Mouse (Mus musculus) liver, adult 2 months (tissue): Measurements from ENCODE around the gene Ppp1r11. TPM values are rescaled to one million over a fixed set of nuclear protein-coding genes. Genes with fewer than 3 reads are reported as not detected.
"Not testable (repeated sequence)": the region's sequence is repeated elsewhere in the genome, so short reads cannot be mapped to it uniquely, and the experiment has no call there.

Experiments
- DNase-seq: peaks from one replicate; pipeline ENCODE4 v3.0.0-alpha.2; 2011; ENCODE audit warnings: low read depth, low spot score; ENCODE audit errors: extremely low read depth
- H3K27ac ChIP-seq: fragments of 200-500 bp; replicated peaks from 2 replicates; pipeline ENCODE4 v1.5.1; 2012; ENCODE audit warnings: low read depth, mild to moderate bottlenecking, control low read depth, inconsistent platforms, low read length; ENCODE audit not compliant: insufficient read depth
- H3K27me3 ChIP-seq: fragments of 200-500 bp; 2 replicates; pipeline ENCODE4 v1.6.1; 2012; ENCODE audit warnings: mild to moderate bottlenecking, moderate library complexity, low read length, inconsistent platforms; ENCODE audit not compliant: control insufficient read depth, insufficient read depth
- H3K36me3 ChIP-seq: fragments of 200-500 bp; 2 replicates; pipeline ENCODE4 v1.6.1; 2012; ENCODE audit warnings: low read length, inconsistent platforms; ENCODE audit not compliant: control insufficient read depth, insufficient read depth
- H3K4me1 ChIP-seq: fragments of 200-500 bp; 2 replicates; pipeline ENCODE4 v1.6.1; 2011; ENCODE audit warnings: low read length; ENCODE audit not compliant: control insufficient read depth, insufficient read depth
- H3K4me3 ChIP-seq: fragments of 200-500 bp; 2 replicates; pipeline ENCODE4 v1.5.1; 2011; ENCODE audit warnings: low read depth, mild to moderate bottlenecking, control low read depth, low read length, moderate library complexity; ENCODE audit not compliant: insufficient read depth
- H3K79me2 ChIP-seq: fragments of 200-500 bp; 2 replicates; pipeline ENCODE4 v1.6.1; 2012; ENCODE audit warnings: inconsistent platforms, mild to moderate bottlenecking, low read length, moderate library complexity; ENCODE audit not compliant: control insufficient read depth, insufficient read depth
- H3K9ac ChIP-seq: fragments of 200-500 bp; 2 replicates; pipeline ENCODE4 v1.6.1; 2012; ENCODE audit warnings: low read depth, mild to moderate bottlenecking, control low read depth, inconsistent platforms, low read length
- CTCF ChIP-seq: fragments of 200-500 bp; IDR thresholded peaks from 2 replicates; pipeline ENCODE4 v1.5.1; 2011; ENCODE audit warnings: low read depth, low read length, control low read depth
- POLR2A ChIP-seq: fragments of 200-500 bp; IDR thresholded peaks from 2 replicates; pipeline ENCODE4 v1.6.1; 2011; ENCODE audit warnings: low read length, control low read depth; ENCODE audit not compliant: insufficient read depth; ENCODE audit errors: extremely low read depth
- WGBS: fragments of 180-500 bp; shearing (Covaris S2); methylation state at CpG from one replicate; pipeline ENCODE4 v1.1.7; 2018; 5-methylcytosine and 5-hydroxymethylcytosine counted together
- polyA plus RNA-seq: library from polyadenylated mRNA; depleted of rRNA; stranded (reverse); fragments of >200 nt; gene quantifications from 2 replicates; pipeline ENCODE4 v1.2.3, GENCODE M21; 2012
- total RNA-seq: library from RNA; depleted of rRNA; stranded (reverse); fragments of >200 nt; gene quantifications from 2 replicates; pipeline ENCODE4 v1.2.3, GENCODE M21; 2014

The Ppp1r11 gene
- total and polyA plus RNA-seq, 2 experiments: 24.2 to 37.7 TPM

DNA sequence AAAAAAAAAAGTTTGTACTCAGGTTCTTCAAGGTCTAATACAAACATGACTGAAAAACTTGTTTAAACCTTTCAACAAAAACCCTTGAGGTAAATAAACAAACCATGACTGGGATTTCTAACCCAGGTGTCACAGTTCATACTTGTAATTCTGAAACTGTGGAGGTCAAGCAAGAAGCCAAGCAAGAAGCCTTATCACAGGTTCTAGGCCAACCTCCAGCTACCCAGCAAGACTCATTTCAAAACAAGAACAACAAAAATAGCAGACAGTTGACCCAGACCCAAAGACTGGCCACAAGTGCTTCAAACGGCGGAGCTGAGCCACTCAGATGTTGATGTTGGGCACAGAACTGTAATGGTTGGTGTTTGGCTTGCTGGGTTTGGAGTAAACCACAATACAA lies 43.0 kb upstream of the Ppp1r11 start:
- no peak for DNase-seq

DNA sequence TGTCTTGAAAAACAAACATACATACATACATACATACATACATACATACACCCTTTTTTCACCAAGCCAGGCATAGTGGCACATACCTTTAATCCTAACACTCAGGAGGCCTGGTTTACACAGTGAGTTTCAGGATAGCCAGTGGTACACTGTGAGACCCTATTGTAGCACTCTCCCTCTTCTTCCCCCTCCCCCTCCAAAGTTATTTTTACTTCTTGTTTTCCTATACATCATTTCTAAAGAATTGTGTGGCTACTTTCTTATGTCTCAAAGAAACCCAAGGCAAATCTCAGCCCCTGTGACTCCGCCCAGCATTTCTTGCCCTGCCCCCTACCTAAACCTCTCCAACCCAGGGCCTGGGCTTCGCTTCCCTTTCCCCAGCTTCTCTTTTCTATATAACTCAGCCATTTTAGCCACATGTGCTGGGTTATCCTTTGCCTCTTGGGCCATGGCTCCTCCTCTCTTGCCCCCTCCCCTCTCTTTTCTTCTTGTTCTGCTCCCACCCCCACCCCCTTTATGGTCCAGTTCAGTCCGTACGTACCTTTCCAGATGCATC lies 42.3 kb upstream of the Ppp1r11 start:
- H3K4me1 ChIP-seq: peaks cover 3% of the 10 kb centered on the region
- TF ChIP-seq CTCF: no peak
- no peak for TF ChIP-seq POLR2A
- peaks cover 1% of the 10 kb centered on the region; the same call in 1 of the 2 replicates for H3K27me3 ChIP-seq
- H3K36me3 ChIP-seq: no peaks in the 10 kb centered on the region
- no peak overlapping the region for H3K4me3 ChIP-seq
- no peak overlapping the region for H3K27ac ChIP-seq
- WGBS: 93% methylated on average over 4 of the region's 4 CpGs
- H3K9ac ChIP-seq: no peak overlapping the region
- DNase-seq: no peak
- H3K79me2 ChIP-seq: no peaks in the 10 kb centered on the region

More for the DNA sequence above, 43.0 kb upstream of the Ppp1r11 start:
- Histone ChIP-seq H3K36me3 (no peaks in the 10 kb centered on the region), H3K27ac (no peak overlapping the region), H3K79me2 (no peaks in the 10 kb centered on the region), H3K4me3 (no peak overlapping the region), H3K27me3 (no peaks in the 10 kb centered on the region), H3K9ac (no peak overlapping the region), H3K4me1 (peaks cover 3% of the 10 kb centered on the region)
- WGBS: 95% methylated on average over 2 of the region's 2 CpGs
- TF ChIP-seq CTCF: no peak
- TF ChIP-seq POLR2A: no peak

DNA sequence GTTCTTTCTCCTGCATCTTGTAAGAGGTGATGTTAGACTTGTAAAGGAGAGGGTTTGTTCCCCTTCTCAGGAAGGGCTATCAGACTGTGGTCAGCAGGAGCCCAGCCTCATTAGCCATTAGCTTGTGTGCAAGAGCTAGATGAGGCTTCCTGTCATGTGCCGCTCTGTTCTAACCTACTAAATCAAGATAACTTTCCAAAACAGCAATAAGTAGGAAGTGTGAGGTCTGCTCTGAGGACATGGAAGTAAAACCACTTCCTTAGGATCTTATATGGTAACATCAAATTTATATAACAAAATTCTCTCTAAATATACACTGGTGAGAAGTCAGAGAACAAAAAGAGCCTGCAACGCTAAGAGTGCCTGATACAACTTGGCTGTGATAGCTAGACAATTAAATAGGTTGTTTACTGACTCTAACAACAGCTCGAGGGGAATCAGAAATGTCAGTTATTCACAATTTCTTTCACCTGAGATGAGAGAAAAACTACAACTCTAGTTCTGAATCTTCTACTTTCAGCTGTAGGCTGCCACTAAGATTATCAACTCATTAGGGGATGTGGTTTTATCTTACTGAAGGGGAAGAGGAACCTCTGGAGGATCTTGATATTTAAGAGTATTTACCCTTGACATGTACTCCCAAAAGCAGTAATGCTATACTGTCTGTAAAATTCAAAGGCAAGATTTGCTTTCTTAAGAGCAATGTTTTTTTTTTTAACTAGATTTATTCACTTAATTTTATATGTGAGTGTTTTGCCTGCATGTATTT lies 41.0 kb upstream of the Ppp1r11 start:
- Histone ChIP-seq H3K36me3 (no peaks in the 10 kb centered on the region), H3K27me3 (peaks cover 7% of the 10 kb centered on the region; the same call in 1 of the 2 replicates), H3K9ac (no peak overlapping the region), H3K4me3 (no peak overlapping the region), H3K79me2 (no peaks in the 10 kb centered on the region), H3K27ac (no peak overlapping the region), H3K4me1 (peaks cover 3% of the 10 kb centered on the region)
- no peak for DNase-seq
- no peak for TF ChIP-seq CTCF
- no peak for TF ChIP-seq POLR2A
- 58% methylated on average over 3 of the region's 3 CpGs for WGBS

GRCm38 (mm10) chr17:36990630-36991029 lies 39.1 kb upstream of the Ppp1r11 start:
- not testable (repeated sequence) for H3K27me3 ChIP-seq, H3K4me3 ChIP-seq, H3K4me1 ChIP-seq, H3K36me3 ChIP-seq, DNase-seq, H3K9ac ChIP-seq, H3K79me2 ChIP-seq, H3K27ac ChIP-seq
- 95% methylated on average over 6 of the region's 6 CpGs for WGBS

DNA sequence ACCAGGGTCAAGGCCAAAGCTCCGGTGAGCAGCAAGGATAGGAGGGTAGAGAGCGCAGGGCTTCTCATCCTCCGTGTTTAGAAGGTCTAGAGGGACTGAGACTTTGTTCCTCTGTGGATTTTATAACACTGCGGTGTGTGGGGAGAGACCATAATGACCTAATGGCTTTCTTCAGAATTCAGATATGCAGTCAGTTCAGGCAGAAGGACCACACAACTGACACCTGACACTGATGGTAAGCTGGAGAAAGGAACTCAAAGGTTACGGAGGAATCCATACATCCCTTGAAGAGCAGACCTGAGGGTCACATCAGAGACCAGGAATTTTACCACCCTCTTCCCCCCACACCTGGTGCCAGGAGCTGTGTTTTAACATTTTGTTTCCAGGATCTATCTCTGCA lies 37.9 kb upstream of the Ppp1r11 start, which contains the start of gene H2-M5:
H2-M5 (minus strand) TSS at position 101 of the 400 bp plus-strand sequence.
- Histone ChIP-seq H3K27ac (no peak within 1 kb of the TSS), H3K4me3 (no peak within 1 kb of the TSS), H3K4me1 (no peaks in the 10 kb centered on the region), H3K27me3 (peaks cover 7% of the 10 kb centered on the region; the same call in 1 of the 2 replicates), H3K9ac (no peak within 1 kb of the TSS), H3K79me2 (no peaks in the 10 kb centered on the region), H3K36me3 (no peaks in the 10 kb centered on the region)
- TF ChIP-seq POLR2A (no peak), CTCF (no peak)
- no peak for DNase-seq
- 29% methylated on average over 5 of the region's 5 CpGs for WGBS

DNA sequence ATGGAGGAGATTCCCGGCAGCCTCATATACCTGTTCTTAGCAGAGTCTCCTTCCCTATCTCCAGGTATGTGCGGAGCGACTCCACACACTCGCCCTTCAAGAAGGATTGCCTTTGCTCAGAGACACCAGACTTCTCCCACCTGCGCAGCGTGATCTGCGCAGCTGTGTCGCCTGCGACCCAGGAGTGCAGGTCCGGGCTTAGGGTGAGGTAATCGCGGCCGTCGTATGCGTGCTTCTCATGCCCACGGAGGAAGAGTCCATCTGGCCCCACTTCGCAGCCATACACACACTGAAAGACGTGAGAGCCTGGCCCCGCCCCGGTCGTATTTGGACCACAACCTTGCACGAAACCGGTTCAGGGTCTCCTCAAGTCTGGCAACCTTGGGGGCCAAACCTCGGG lies 36.9 kb upstream of the Ppp1r11 start:
- no peaks in the 10 kb centered on the region for H3K4me1 ChIP-seq
- peaks cover 7% of the 10 kb centered on the region; the same call in 1 of the 2 replicates for H3K27me3 ChIP-seq
- no peak for DNase-seq
- H3K4me3 ChIP-seq: no peak overlapping the region
- 7% methylated on average over 24 of the region's 24 CpGs for WGBS
- no peak overlapping the region for H3K9ac ChIP-seq
- H3K27ac ChIP-seq: no peak overlapping the region
- TF ChIP-seq POLR2A (no peak), CTCF (no peak)
- no peaks in the 10 kb centered on the region for H3K79me2 ChIP-seq
- H3K36me3 ChIP-seq: no peaks in the 10 kb centered on the region
